Mouse (Mus musculus): ENCODE results near the gene Get4. TPM values are rescaled to one million over a fixed set of nuclear protein-coding genes. Genes with fewer than 3 reads are reported as not detected.

The Get4 gene
- polyA plus RNA-seq, 1 experiment from 2014 or later = 135 TPM

DNA sequence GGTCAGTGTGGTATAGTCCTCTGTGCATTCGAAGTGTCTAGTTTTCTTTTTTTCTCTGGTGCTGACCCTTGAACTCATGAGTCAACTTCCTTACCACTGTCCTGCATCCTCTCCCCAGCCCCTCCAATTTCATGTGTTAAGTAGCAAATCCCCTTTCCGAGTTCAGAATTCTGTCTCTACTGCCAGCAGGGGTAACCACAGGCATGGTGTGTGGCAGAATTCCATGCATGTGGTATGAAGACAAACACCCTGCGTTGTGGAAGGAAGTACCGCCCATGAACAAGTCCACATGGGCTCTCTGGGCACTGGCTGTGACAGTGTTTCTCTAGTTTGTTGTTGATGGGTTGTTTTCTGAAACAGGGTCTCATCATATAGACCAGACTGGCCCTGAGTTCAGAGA is 15.5 kb downstream of the Get4 start:
- no peak overlapping the region for H3K27ac ChIP-seq (ENCODE audit: low read length)
- H3K9ac ChIP-seq (replicated peaks; ENCODE audit: low read depth, low read length) = no peak overlapping the region
- H3K36me3 ChIP-seq (ENCODE audit: control insufficient read depth, insufficient read depth) = peaks cover 38% of the 10 kb centered on the region
- WGBS = 89% methylated on average over 4 of the region's 4 CpGs
- H3K9me3 ChIP-seq (ENCODE audit: control insufficient read depth, low read length) = no peaks in the 10 kb centered on the region
- no peaks in the 10 kb centered on the region for H3K27me3 ChIP-seq (replicated peaks; ENCODE audit: control insufficient read depth, insufficient read depth, low read length)
- ATAC-seq = no peak
- no peak overlapping the region for H3K4me3 ChIP-seq (replicated peaks; ENCODE audit: low read length)
- H3K4me1 ChIP-seq (replicated peaks; ENCODE audit: control insufficient read depth, insufficient read depth, low read length) = peaks cover 4% of the 10 kb centered on the region
- no peak overlapping the region for H3K4me2 ChIP-seq (ENCODE audit: low read length)

GRCm38 (mm10) chr5:139270806-139271521 is 18.8 kb downstream of the Get4 start:
- no peak overlapping the region for H3K9ac ChIP-seq (replicated peaks; ENCODE audit: low read depth, low read length)
- no peaks in the 10 kb centered on the region for H3K27me3 ChIP-seq (replicated peaks; ENCODE audit: control insufficient read depth, insufficient read depth, low read length)
- H3K4me1 ChIP-seq (replicated peaks; ENCODE audit: control insufficient read depth, insufficient read depth, low read length) = peaks cover 4% of the 10 kb centered on the region
- no peak overlapping the region for H3K4me2 ChIP-seq (ENCODE audit: low read length)
- H3K9me3 ChIP-seq (ENCODE audit: control insufficient read depth, low read length) = no peaks in the 10 kb centered on the region
- no peak overlapping the region for H3K4me3 ChIP-seq (replicated peaks; ENCODE audit: low read length)
- no peak for ATAC-seq
- WGBS = 50% methylated on average over 16 of the region's 16 CpGs
- peaks cover 18% of the 10 kb centered on the region for H3K36me3 ChIP-seq (ENCODE audit: control insufficient read depth, insufficient read depth)
- no peak overlapping the region for H3K27ac ChIP-seq (ENCODE audit: low read length)

DNA sequence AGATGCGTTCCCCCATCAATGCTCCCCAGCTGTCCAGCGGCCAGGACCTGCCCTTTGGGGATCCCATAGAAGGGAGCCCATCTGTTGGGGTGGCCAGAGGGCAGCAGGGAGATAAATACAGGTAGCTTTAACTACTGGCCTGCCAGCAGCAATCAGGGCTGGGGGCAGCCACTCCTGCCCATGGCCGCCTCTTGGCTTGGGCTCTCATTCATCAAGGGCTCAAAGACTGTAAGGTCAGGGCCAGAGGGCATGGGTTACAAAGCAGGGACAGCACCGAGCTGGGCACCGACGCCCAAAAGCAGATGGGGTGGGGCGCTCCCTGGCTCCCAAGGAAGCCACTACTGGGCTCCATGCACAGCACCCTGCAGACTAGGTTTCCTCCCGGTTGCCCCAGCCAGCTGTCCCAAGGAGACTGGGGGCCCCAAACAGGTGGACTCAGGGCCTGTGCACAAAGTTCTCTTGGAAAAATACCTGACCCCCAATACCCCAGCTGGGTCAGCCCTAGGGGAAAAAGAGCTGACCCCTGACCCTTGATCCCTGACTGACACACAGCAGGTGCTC is 19.9 kb downstream of the Get4 start:
- WGBS = 73% methylated on average over 8 of the region's 8 CpGs
- ATAC-seq = no peak
- H3K27ac ChIP-seq (ENCODE audit: low read length) = no peak overlapping the region

GRCm38 (mm10) chr5:139277287-139277686 is 25.2 kb downstream of the Get4 start:
- no peak overlapping the region for H3K27ac ChIP-seq (ENCODE audit: low read length)
- H3K36me3 ChIP-seq (ENCODE audit: control insufficient read depth, insufficient read depth) = no peaks in the 10 kb centered on the region
- WGBS = 83% methylated on average over 8 of the region's 8 CpGs
- H3K4me2 ChIP-seq (ENCODE audit: low read length) = no peak overlapping the region
- H3K27me3 ChIP-seq (replicated peaks; ENCODE audit: control insufficient read depth, insufficient read depth, low read length) = no peaks in the 10 kb centered on the region
- H3K4me1 ChIP-seq (replicated peaks; ENCODE audit: control insufficient read depth, insufficient read depth, low read length) = 0 out of 2 replicates have a peak, but pooled peaks cover under 1% of the 10 kb centered on the region
- no peak overlapping the region for H3K9ac ChIP-seq (replicated peaks; ENCODE audit: low read depth, low read length)
- H3K4me3 ChIP-seq (replicated peaks; ENCODE audit: low read length) = no peak overlapping the region
- no peak for ATAC-seq
- H3K9me3 ChIP-seq (ENCODE audit: control insufficient read depth, low read length) = no peaks in the 10 kb centered on the region

More for the DNA sequence above, 19.9 kb downstream of the Get4 start:
- Histone ChIP-seq H3K4me2 (ENCODE audit: low read length) (no peak overlapping the region), H3K27me3 (replicated peaks; ENCODE audit: control insufficient read depth, insufficient read depth, low read length) (no peaks in the 10 kb centered on the region), H3K36me3 (ENCODE audit: control insufficient read depth, insufficient read depth) (peaks cover 11% of the 10 kb centered on the region), H3K4me1 (replicated peaks; ENCODE audit: control insufficient read depth, insufficient read depth, low read length) (peaks cover 4% of the 10 kb centered on the region), H3K9ac (replicated peaks; ENCODE audit: low read depth, low read length) (no peak overlapping the region), H3K9me3 (ENCODE audit: control insufficient read depth, low read length) (no peaks in the 10 kb centered on the region), H3K4me3 (replicated peaks; ENCODE audit: low read length) (no peak overlapping the region)

- Histone ChIP-seq H3K9me3 (ENCODE audit: control insufficient read depth, low read length) (no peaks in the 10 kb centered on the region), H3K4me3 (replicated peaks; ENCODE audit: low read length) (no peak overlapping the region), H3K4me1 (replicated peaks; ENCODE audit: control insufficient read depth, insufficient read depth, low read length) (0 out of 2 replicates have a peak, but pooled peaks cover 4% of the 10 kb centered on the region), H3K27me3 (replicated peaks; ENCODE audit: control insufficient read depth, insufficient read depth, low read length) (no peaks in the 10 kb centered on the region), H3K36me3 (ENCODE audit: control insufficient read depth, insufficient read depth) (no peaks in the 10 kb centered on the region), H3K9ac (replicated peaks; ENCODE audit: low read depth, low read length) (no peak overlapping the region), H3K27ac (ENCODE audit: low read length) (no peak overlapping the region), H3K4me2 (ENCODE audit: low read length) (no peak overlapping the region)
- WGBS = 52% methylated on average over 10 of the region's 11 CpGs
- no peak for ATAC-seq
Observed at GRCm38 (mm10) chr5:139281373-139282112, 29.4 kb downstream of the Get4 start.

DNA sequence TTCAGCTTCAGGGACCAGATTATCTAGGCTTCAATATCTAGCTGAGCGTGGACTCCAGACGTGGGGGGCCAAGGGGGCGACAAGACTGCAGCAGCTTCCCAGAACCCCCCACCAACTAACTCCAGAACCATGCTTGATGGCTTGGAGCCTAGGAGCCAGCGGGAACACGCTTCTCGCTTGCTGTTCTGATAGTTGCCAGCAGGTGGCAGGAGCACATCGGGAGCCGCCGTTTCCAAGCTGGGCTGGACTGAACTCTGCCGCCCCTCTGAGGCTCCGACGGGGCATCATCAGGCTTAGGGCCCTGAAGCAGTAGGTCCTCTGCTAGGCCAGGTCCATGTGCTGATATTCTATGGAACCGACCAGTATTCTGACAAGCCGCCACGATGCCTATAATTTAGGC is 30.1 kb downstream of the Get4 start:
- Histone ChIP-seq H3K9me3 (ENCODE audit: control insufficient read depth, low read length) (no peaks in the 10 kb centered on the region), H3K4me2 (ENCODE audit: low read length) (no peak overlapping the region; the same call in 1 of the 2 replicates), H3K4me3 (replicated peaks; ENCODE audit: low read length) (no peak overlapping the region), H3K4me1 (replicated peaks; ENCODE audit: control insufficient read depth, insufficient read depth, low read length) (0 out of 2 replicates have a peak, but pooled peaks cover 4% of the 10 kb centered on the region), H3K27ac (ENCODE audit: low read length) (no peak overlapping the region), H3K27me3 (replicated peaks; ENCODE audit: control insufficient read depth, insufficient read depth, low read length) (no peaks in the 10 kb centered on the region), H3K36me3 (ENCODE audit: control insufficient read depth, insufficient read depth) (no peaks in the 10 kb centered on the region), H3K9ac (replicated peaks; ENCODE audit: low read depth, low read length) (no peak overlapping the region)
- WGBS = 4% methylated on average over 15 of the region's 15 CpGs
- peak; percentile 54 for ATAC-seq

- H3K9ac ChIP-seq (replicated peaks; ENCODE audit: low read depth, low read length) = no peak overlapping the region
- ATAC-seq = no peak
- no peak overlapping the region for H3K4me2 ChIP-seq (ENCODE audit: low read length)
- H3K36me3 ChIP-seq (ENCODE audit: control insufficient read depth, insufficient read depth) = no peaks in the 10 kb centered on the region
- WGBS = 93% methylated on average over 14 of the region's 14 CpGs
- no peaks in the 10 kb centered on the region for H3K27me3 ChIP-seq (replicated peaks; ENCODE audit: control insufficient read depth, insufficient read depth, low read length)
- no peak overlapping the region for H3K27ac ChIP-seq (ENCODE audit: low read length)
- 0 out of 2 replicates have a peak, but pooled peaks cover 4% of the 10 kb centered on the region for H3K4me1 ChIP-seq (replicated peaks; ENCODE audit: control insufficient read depth, insufficient read depth, low read length)
- no peaks in the 10 kb centered on the region for H3K9me3 ChIP-seq (ENCODE audit: control insufficient read depth, low read length)
- no peak overlapping the region for H3K4me3 ChIP-seq (replicated peaks; ENCODE audit: low read length)
Observed at GRCm38 (mm10) chr5:139283460-139284180, 31.5 kb downstream of the Get4 start.

DNA sequence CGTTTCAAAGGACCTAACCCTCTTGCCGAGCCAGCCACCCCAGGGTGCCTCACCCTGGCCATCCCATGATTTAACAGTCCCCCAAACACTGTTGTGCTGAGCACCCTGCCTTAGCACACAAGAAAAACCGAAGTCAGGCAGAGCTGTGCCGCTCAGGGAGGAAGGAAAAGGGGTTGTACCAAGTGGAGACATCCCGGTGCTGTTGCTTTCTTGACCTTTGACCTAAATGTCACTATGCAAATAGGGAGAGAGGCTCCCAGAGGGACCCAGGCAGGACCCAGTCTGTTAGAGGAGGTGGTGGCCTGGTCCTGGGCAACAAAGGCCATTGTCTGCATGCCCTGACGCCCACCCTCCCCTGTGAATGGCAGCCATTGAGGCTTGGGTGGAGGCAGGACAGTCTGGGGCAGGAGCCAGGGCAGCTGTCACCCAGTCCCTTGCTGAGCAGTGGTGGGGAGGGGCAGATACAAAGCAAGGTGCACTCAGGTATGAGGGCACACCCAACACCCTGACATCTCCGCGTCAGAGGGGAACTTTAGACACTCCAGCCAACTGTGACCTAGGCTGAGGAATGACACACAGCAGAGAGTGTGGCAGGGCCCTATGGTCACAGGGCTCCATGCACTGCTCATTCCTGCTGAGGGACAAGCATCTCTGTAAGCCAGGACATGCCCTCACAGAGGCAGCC is 33.4 kb downstream of the Get4 start:
- Histone ChIP-seq H3K4me3 (replicated peaks; ENCODE audit: low read length) (no peak overlapping the region), H3K36me3 (ENCODE audit: control insufficient read depth, insufficient read depth) (no peaks in the 10 kb centered on the region), H3K27me3 (replicated peaks; ENCODE audit: control insufficient read depth, insufficient read depth, low read length) (no peaks in the 10 kb centered on the region), H3K9me3 (ENCODE audit: control insufficient read depth, low read length) (no peaks in the 10 kb centered on the region), H3K4me1 (replicated peaks; ENCODE audit: control insufficient read depth, insufficient read depth, low read length) (0 out of 2 replicates have a peak, but pooled peaks cover 4% of the 10 kb centered on the region), H3K27ac (ENCODE audit: low read length) (no peak overlapping the region), H3K4me2 (ENCODE audit: low read length) (no peak overlapping the region), H3K9ac (replicated peaks; ENCODE audit: low read depth, low read length) (no peak overlapping the region)
- WGBS = 60% methylated on average over 8 of the region's 8 CpGs
- no peak for ATAC-seq
